Mouse (Mus musculus): ENCODE data around the gene Nt5c2. TPM values are rescaled to one million over a fixed set of nuclear protein-coding genes. Genes with fewer than 3 reads are reported as not detected.

Gene Nt5c2
- polyA plus RNA-seq, 1 experiment, result 17.5 TPM

- 76% methylated on average over 3 of the region's 3 CpGs for WGBS
- no peak for DNase-seq
- Histone ChIP-seq H3K4me1 (ENCODE audit: control insufficient read depth, insufficient read depth, low read length) (no peaks in the 10 kb centered on the region), H3K4me3 (replicated peaks; ENCODE audit: extremely low read depth, low read depth, low read length) (no peak overlapping the region)
- TF ChIP-seq CTCF (IDR thresholded peaks at IDR 0.05; ENCODE audit: insufficient read depth, low read length), result no peak
- TF ChIP-seq POLR2A (IDR thresholded peaks at IDR 0.05; ENCODE audit: borderline replicate concordance, extremely low read depth, low read depth, low read length), result no peak
Measured at GRCm38 (mm10) chr19:47043608-47044007, 28.7 kb upstream of the Nt5c2 start.

GRCm38 (mm10) chr19:47040720-47041473 lies 25.9 kb upstream of the Nt5c2 start:
- DNase-seq, result no peak
- WGBS, result 82% methylated on average over 3 of the region's 3 CpGs
- H3K4me3 ChIP-seq (replicated peaks; ENCODE audit: extremely low read depth, low read depth, low read length), result no peak overlapping the region
- H3K4me1 ChIP-seq (ENCODE audit: control insufficient read depth, insufficient read depth, low read length), result no peaks in the 10 kb centered on the region
- no peak for TF ChIP-seq POLR2A (IDR thresholded peaks at IDR 0.05; ENCODE audit: borderline replicate concordance, extremely low read depth, low read depth, low read length)
- no peak for TF ChIP-seq CTCF (IDR thresholded peaks at IDR 0.05; ENCODE audit: insufficient read depth, low read length)

- no peak for TF ChIP-seq CTCF (IDR thresholded peaks at IDR 0.05; ENCODE audit: insufficient read depth, low read length)
- TF ChIP-seq POLR2A (IDR thresholded peaks at IDR 0.05; ENCODE audit: borderline replicate concordance, extremely low read depth, low read depth, low read length), result no peak
- WGBS, result 82% methylated on average over 3 of the region's 3 CpGs
Measured at GRCm38 (mm10) chr19:47036596-47036995, 21.6 kb upstream of the Nt5c2 start.

GRCm38 (mm10) chr19:47034916-47035315 lies 20.0 kb upstream of the Nt5c2 start:
- WGBS, result 72% methylated on average over 4 of the region's 4 CpGs
- no peak for DNase-seq
- Histone ChIP-seq H3K4me1 (ENCODE audit: control insufficient read depth, insufficient read depth, low read length) (no peaks in the 10 kb centered on the region), H3K4me3 (replicated peaks; ENCODE audit: extremely low read depth, low read depth, low read length) (no peak overlapping the region)
- TF ChIP-seq CTCF (IDR thresholded peaks at IDR 0.05; ENCODE audit: insufficient read depth, low read length) (no peak), POLR2A (IDR thresholded peaks at IDR 0.05; ENCODE audit: borderline replicate concordance, extremely low read depth, low read depth, low read length) (no peak)

More at GRCm38 (mm10) chr19:47036596-47036995, 21.6 kb upstream of the Nt5c2 start:
- no peak overlapping the region for H3K4me3 ChIP-seq (replicated peaks; ENCODE audit: extremely low read depth, low read depth, low read length)
- no peaks in the 10 kb centered on the region for H3K4me1 ChIP-seq (ENCODE audit: control insufficient read depth, insufficient read depth, low read length)
- no peak for DNase-seq

GRCm38 (mm10) chr19:47031770-47032169 lies 16.8 kb upstream of the Nt5c2 start:
- 87% methylated on average over 6 of the region's 6 CpGs for WGBS
- Histone ChIP-seq H3K4me1 (ENCODE audit: control insufficient read depth, insufficient read depth, low read length) (no peaks in the 10 kb centered on the region), H3K4me3 (replicated peaks; ENCODE audit: extremely low read depth, low read depth, low read length) (no peak overlapping the region)
- no peak for DNase-seq
- no peak for TF ChIP-seq CTCF (IDR thresholded peaks at IDR 0.05; ENCODE audit: insufficient read depth, low read length)
- no peak for TF ChIP-seq POLR2A (IDR thresholded peaks at IDR 0.05; ENCODE audit: borderline replicate concordance, extremely low read depth, low read depth, low read length)

GRCm38 (mm10) chr19:47029796-47030195 lies 14.8 kb upstream of the Nt5c2 start:
- DNase-seq, result no peak
- Histone ChIP-seq H3K4me3 (replicated peaks; ENCODE audit: extremely low read depth, low read depth, low read length) (no peak overlapping the region), H3K4me1 (ENCODE audit: control insufficient read depth, insufficient read depth, low read length) (no peaks in the 10 kb centered on the region)
- 85% methylated on average over 9 of the region's 9 CpGs for WGBS
- no peak for TF ChIP-seq CTCF (IDR thresholded peaks at IDR 0.05; ENCODE audit: insufficient read depth, low read length)
- TF ChIP-seq POLR2A (IDR thresholded peaks at IDR 0.05; ENCODE audit: borderline replicate concordance, extremely low read depth, low read depth, low read length), result no peak

- DNase-seq, result no peak
- WGBS, result 88% methylated on average over 4 of the region's 4 CpGs
Measured at GRCm38 (mm10) chr19:47026513-47026912, 11.6 kb upstream of the Nt5c2 start.

GRCm38 (mm10) chr19:47024954-47025353 lies 10.0 kb upstream of the Nt5c2 start:
- TF ChIP-seq POLR2A (IDR thresholded peaks at IDR 0.05; ENCODE audit: borderline replicate concordance, extremely low read depth, low read depth, low read length), result no peak
- no peak for TF ChIP-seq CTCF (IDR thresholded peaks at IDR 0.05; ENCODE audit: insufficient read depth, low read length)
- DNase-seq, result no peak
- H3K4me3 ChIP-seq (replicated peaks; ENCODE audit: extremely low read depth, low read depth, low read length), result no peak overlapping the region
- H3K4me1 ChIP-seq (ENCODE audit: control insufficient read depth, insufficient read depth, low read length), result no peaks in the 10 kb centered on the region
- WGBS, result 52% methylated on average over 10 of the region's 10 CpGs

More at GRCm38 (mm10) chr19:47026513-47026912, 11.6 kb upstream of the Nt5c2 start:
- Histone ChIP-seq H3K4me3 (replicated peaks; ENCODE audit: extremely low read depth, low read depth, low read length) (no peak overlapping the region), H3K4me1 (ENCODE audit: control insufficient read depth, insufficient read depth, low read length) (no peaks in the 10 kb centered on the region)
- TF ChIP-seq CTCF (IDR thresholded peaks at IDR 0.05; ENCODE audit: insufficient read depth, low read length), result no peak
- TF ChIP-seq POLR2A (IDR thresholded peaks at IDR 0.05; ENCODE audit: borderline replicate concordance, extremely low read depth, low read depth, low read length), result no peak

GRCm38 (mm10) chr19:47023546-47023945 lies 8.6 kb upstream of the Nt5c2 start:
- no peak for TF ChIP-seq POLR2A (IDR thresholded peaks at IDR 0.05; ENCODE audit: borderline replicate concordance, extremely low read depth, low read depth, low read length)
- H3K4me1 ChIP-seq (ENCODE audit: control insufficient read depth, insufficient read depth, low read length), result no peaks in the 10 kb centered on the region
- no peak for DNase-seq
- 75% methylated on average over 13 of the region's 13 CpGs for WGBS
- H3K4me3 ChIP-seq (replicated peaks; ENCODE audit: extremely low read depth, low read depth, low read length), result no peak overlapping the region

- no peak for TF ChIP-seq CTCF (IDR thresholded peaks at IDR 0.05; ENCODE audit: insufficient read depth, low read length)
- no peak for TF ChIP-seq POLR2A (IDR thresholded peaks at IDR 0.05; ENCODE audit: borderline replicate concordance, extremely low read depth, low read depth, low read length)
- 80% methylated on average over 4 of the region's 4 CpGs for WGBS
- no peak for DNase-seq
- Histone ChIP-seq H3K4me1 (ENCODE audit: control insufficient read depth, insufficient read depth, low read length) (no peaks in the 10 kb centered on the region), H3K4me3 (replicated peaks; ENCODE audit: extremely low read depth, low read depth, low read length) (no peak overlapping the region)
Measured at GRCm38 (mm10) chr19:47022709-47023108, 7.8 kb upstream of the Nt5c2 start.

All from lung, adult 2 months (tissue).